Mouse (Mus musculus) ovary, adult 18-20 months (tissue): Measurements from ENCODE around the gene Gm20662.

Source experiments
- DNase-seq: peaks from one replicate; pipeline ENCODE4 v3.0.0; 2022; ENCODE audit warnings: low spot score, mixed read lengths

The Gm20662 gene

DNA sequence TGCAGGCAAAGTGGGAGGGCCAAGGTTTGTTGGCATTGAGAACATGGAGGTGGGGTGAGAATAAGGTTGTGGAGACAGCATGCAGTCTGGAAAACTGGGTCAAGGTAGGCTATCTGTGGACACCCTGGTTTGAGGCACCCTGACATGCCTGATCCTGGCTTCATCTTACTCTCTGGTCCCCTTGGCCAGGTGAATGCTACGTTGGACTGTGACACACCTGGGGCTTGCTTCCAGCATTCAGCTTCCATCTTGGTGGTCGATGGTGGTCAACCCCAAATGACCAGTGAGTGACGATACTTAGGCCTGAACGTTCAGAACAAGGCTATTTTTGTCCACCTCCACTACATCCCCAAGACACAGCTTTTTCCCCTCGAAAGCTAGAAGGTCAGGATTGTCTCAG lies at the start of gene Gm20662:
Gene Gm20662, plus strand, starts transcription at position 301 of the 400 bp plus-strand sequence.
- no peak for DNase-seq

DNA sequence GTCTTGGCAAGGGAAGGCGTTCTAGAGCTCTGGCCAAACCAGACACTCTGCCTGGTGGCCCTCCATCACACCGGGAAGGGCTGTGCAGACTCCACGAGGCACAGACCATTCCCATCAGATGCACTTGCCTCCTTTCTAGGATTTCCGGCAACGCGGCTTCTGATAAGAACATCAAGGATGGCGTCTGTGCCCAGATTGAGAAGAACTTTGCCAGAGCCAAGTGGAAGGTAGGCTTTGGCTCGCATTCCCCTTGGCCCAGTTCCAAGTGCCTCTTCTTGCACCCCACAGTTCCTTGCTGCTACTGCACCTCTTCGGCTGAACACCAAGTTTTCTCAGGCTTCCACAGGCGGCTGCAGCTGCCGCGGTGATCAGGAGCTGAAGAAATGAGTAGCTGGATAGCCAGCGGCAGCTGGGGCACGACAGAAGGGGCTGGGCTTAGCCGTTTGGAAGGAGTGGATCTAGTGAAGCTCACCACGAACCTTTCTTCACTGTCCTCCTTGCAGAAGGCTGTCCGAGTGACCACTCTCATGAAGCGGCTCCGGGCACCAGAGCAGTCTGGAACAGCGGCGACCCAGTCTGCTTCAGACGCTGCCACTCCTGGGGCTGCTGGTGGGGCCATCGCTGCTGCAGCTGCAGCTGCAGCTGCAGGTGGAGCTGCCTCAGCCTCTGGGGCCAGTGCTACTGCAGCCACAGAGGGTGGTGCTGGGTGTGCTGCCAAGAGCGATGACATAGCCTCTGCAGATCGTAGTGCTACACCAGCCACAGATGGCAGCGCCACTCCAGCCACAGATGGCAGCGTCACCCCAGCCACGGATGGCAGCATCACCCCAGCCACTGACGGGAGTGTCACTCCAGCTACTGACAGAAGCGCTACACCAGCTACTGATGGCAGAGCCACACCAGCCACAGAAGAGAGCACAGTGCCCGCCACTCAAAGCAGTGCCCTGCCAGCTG lies 48.6 kb upstream of the Gm20662 start:
- no peak for DNase-seq

DNA sequence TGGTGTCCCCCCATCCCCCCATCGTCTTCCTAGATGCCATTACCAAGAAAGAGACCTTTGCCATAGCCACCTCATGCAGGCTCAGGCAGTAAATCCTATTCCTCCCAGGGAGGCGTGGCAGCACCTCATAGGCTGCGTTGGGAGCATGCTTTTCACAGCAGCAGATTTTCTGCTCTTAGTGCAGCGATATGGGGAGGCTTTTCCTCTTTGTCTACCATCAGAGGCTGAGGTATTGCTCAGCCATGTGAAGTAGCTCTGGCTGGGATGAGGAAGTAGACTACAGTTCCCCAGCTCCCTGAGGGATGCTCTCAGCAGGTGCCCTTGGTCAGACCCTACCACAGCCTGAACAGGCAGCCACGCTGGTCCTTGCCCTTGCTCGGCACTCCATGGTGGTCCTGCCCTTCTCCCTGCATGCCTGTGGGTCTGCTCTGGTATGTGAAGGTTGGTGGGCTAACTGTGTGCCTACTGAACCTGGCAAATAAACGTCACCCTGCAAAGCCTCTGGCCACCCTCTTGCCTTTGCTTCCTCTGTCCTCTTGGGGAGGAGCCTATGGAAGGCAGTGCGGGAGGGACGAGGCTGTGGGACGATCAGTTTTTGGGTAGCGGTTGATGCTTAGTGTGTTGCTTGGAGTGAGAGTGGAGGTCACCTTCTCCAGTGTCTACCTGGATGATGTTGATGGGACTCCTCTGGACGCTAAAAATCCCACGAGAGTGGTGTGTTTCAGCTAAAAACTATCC lies 46.8 kb upstream of the Gm20662 start:
- DNase-seq, result no peak

DNA sequence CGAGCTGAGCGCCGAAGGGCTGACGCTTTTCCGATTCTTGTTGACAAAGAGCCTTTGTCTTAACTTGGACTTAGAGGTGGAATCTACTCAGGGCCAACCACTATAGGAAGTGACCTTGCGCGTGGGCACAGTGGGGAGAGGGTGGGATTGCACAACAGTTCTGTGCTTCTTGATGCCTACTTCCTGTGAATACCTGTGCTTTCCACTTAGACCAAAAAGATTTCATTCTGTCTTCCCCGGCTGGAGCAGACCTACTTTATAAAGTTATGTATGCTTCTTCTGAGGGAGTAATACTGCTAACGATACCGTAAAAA lies 46.3 kb upstream of the Gm20662 start, which contains the start of gene Traip:
Gene Traip, plus strand, starts transcription at position 215 of the 314 bp plus-strand sequence.
- no peak for DNase-seq

DNA sequence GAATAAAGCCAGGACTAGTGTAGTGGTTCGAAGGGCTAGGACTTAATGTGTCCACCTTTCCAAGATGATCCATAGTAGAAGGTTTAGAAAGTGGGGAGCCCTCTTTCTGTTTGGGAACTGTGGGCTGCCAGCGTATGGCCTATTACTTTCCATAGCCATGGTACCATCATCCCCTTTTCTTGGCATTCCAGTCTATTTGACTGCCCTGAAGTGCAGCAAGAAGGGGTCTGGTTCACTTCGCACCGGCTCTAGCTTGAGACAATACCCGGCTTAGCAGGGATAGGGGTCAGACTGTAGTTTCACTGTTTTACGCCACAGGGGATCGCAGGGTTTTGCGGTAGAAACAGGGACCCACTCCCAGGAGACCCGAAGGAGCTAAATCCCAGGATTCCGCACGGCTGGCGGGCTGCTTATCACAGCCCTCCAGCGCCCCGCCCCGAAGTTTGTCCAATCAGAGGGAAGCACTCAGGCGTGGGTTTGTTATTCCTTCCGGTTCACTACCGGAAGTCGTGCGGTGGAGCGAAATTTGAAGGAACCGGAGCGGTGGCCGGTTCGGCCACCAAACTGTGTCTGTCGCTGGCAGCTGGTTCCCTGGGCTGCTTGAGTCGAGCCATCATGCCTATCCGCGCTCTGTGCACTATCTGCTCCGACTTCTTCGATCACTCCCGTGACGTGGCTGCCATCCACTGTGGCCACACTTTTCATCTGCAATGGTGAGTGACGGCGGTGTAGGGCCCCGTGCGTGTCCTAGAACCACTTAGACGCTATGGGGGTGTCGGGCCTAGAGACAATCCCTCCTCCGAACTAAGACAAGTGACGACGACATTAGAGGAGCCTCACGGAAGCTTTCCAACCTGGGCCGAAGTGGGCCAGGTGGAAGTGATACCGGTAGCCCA lies 45.4 kb upstream of the Gm20662 start:
- DNase-seq, result peak; percentile 83

DNA sequence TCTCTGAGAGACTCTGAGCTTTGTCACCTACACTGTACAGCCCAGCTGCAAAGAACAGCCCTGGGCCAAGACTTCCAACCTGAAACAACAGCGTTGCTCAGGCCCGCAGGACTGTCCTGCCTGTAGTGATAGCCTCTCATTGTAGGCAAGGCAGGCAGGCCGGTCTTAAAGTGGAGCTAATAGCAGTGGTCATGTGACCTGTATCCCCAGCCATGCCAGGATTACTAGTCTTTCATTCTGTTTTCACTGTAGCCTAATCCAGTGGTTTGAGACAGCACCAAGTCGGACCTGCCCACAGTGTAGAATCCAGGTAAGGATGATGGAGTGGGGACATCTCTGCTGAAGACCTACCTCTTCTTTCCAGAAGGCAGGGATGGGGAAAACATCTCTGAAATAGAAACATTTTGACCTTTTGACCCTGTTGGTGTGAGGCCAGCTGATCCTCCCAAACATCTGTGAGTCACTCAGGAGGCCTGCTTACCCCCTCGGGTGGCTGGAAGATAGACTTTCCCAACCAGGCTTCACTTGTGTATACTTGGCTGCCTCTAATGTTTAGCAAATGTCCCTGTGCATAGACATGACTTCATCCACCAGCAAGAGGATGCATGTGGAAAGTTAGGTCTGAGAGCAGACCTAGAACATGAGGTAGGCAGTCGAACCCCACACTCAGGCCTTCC lies 40.4 kb upstream of the Gm20662 start:
- DNase-seq, result no peak

DNA sequence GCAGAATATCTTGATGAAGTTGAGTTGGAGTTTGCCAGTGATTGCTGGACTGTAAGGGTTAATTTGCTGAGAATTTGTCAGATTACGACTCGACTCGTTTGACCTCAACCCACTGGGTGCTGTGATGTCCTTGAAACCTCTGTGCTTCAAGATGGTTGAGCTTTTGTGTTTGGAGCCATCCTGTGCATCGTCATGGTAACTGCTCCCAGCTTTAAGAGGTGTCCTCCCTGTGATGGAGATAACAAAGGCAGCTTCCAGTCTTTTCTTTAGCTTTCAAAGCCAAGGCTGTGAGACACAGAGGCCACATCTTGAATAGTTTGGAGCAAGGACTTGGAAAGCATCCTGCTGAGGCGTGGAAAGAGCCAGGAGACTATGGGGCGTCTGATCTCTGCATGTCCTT lies 39.0 kb upstream of the Gm20662 start:
- DNase-seq, result no peak

DNA sequence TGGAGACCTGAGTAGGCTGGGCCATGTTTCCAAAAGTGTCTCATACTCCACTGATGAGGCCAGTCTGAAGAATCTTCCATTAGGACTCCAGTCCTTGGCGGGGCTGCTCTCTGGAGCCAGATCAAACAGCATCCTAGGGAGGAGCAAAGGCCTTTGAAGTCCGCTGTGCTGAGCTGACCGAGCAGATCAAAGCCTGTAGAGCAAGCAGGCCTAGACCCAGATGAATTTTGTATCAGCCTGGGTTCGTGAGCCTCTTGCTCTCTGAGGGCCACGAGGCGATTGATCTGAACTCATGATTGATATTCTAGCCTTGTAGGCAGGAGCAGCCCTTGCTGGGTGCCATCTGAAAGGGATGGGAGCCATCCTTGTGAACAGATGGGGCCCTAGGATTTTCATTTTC lies 36.3 kb upstream of the Gm20662 start:
- no peak for DNase-seq

DNA sequence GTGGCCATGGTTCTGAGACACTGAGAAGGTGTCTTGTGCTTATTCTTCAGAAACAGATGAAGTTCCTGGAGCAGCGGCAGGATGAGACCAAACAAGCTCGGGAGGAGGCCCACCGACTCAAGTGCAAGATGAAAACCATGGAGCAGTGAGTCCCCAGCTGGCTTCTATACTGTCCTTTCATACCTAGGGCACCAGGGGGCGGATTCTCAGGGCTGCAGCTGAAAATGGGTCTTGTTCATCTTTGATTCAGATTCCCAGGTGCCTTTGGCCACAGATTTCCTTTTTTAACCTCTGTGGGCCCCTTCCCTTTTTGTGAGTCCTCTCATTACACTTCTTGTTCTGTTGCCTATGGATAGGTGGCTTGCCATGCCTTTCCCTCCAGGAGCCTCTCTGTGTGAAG lies 35.2 kb upstream of the Gm20662 start:
- no peak for DNase-seq

DNA sequence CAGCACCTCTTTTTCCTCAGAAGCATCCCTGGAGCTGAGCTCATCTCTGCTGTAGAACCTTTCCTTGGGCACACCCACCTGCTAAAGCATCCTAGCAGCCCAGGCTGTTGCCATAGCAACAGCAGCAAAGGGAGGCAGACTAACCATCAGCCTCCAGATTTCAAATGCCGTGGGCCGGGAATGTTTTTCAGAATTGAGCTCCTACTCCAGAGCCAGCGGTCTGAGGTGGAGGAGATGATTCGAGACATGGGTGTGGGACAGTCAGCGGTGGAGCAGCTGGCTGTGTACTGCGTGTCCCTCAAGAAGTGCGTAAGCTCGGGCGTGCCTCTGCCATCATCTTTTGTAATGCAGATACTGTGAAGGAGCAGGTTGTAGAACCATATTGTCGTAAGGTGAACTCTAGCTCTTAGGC lies 34.8 kb upstream of the Gm20662 start:
- DNase-seq, result no peak

DNA sequence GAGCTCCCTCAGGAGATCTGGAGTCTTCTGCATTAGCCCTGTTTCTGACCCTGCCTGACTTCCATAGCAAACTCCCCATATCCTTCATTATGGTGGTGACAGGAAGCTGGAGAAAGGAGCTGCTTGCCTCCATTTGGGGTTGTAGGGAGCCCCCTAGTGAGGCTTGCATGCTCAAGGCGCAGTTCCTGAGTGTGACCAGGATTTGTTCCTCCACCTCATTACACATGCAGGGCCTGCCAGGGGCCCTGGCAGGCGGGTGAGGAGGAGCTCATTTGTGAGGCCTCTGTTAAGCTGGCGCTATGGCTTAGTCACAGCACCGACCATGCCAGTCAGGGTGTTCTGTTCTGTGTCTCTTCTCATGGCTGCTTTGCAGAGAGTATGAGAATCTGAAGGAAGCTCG lies 34.3 kb upstream of the Gm20662 start:
- DNase-seq, result no peak

DNA sequence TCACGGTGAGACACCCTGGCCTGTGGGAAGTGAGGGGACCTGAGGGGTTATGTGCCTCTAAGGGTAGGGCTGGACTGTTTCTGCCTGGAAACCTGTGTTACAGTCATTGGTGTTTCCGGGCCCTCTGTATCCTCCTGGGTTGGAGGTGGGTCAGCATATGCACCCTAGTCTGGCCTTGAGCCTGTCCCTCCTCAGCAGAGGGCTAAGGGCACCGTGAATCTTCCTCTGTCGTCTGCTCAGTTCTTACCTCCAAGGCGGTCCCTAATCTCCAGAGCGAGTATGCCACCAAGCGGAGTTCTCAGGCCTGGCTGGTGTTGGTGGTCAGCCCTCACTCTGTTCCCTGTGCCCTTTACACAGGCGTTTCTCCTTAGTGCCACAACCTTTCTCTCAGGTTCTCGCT lies 33.2 kb upstream of the Gm20662 start:
- DNase-seq, result no peak

DNA sequence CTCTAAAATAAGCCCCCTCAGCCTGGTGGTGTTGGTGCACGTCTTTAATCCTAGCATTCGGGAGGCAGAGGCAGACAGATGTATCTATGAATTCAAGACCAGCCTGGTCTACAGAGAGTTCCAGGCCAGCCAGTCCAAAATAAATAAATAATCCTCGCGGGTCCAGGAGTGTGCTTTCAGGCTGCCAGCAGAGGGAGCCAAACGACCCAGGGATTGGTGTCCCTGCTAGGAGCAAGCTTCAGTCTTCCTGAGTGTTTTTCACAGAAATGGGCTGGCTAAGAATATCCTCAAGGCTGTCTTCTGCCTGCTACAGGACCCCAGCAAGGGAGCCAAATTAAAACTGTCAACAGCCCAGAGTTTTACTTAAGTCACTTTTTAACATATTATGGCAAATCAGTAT lies 32.4 kb upstream of the Gm20662 start:
- peak; percentile 44 for DNase-seq

DNA sequence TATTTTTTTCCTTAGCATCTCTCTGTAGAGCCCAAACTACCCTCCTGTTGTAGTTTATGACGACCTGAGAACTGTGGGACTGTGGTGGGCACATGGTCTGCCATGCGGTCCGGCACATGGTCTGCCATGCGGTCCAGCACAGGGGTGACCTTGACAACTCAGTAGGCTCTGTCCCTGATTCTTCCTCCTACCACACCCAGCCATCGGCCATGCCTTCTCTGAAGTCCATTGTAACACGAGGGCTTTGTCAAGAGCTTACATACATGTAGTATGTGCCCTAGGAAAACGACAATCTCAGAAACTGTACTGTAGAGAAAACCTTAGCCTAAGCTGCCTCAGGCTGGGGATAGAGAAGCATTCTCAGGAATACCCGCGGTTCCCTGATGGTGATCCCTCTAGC lies 31.5 kb upstream of the Gm20662 start:
- DNase-seq, result no peak

DNA sequence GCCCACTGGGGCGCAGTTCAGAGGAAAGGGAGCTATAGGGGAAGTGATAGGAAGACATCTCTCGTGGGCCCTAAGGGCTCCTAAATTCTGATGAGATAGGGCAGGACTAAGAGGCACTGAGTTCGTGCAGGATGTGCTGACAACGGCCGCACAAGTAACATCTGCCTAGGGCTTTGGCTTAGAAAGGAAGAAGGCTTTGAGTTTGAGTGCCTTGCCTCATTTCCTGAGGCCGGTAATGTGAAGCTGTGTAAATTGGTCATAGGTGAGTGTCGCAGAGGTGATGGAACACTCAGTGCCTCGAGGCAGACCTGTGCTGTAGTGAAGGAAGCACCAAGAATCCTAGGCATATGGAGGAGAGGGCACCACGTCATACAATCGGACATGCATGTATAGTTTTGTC lies 29.5 kb upstream of the Gm20662 start:
- no peak for DNase-seq

DNA sequence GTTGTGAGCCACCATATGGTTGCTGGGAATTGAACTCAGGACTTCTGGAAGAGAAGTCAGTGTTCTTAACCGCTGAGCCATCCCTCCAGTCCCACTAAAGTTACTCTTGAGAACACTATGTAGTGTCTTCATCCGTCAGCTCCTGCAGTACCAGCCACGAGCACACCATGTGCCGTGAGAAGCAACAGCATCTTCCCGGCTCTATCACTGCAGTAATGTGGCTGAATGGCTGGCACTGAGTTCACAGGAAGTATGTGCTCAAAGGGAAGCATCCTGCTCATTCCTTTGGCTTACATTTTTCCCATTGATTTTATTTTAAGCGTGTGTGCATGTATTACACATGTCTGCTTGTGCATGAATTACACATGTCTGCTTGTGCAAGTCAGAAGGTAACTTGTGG lies 28.7 kb upstream of the Gm20662 start:
- no peak for DNase-seq

DNA sequence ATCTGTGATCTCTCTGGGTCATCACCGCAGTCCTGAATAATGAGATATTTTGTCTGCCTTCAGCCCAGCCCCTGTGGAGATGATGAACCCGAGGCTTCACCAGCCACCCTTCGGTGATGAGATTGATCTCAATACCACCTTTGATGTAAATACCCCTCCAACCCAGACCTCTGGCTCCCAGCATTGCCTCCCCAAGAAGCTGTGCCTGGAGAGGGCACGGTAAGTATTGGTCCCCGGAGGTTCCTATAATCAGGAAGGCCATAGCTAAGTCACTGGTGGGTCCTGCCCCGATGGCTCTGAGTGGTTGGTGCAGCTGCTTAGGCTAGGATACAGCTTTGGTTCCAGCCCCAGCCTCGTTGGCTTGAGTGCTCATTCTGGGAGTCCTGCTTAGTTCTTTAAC lies 27.6 kb upstream of the Gm20662 start:
- DNase-seq, result no peak

DNA sequence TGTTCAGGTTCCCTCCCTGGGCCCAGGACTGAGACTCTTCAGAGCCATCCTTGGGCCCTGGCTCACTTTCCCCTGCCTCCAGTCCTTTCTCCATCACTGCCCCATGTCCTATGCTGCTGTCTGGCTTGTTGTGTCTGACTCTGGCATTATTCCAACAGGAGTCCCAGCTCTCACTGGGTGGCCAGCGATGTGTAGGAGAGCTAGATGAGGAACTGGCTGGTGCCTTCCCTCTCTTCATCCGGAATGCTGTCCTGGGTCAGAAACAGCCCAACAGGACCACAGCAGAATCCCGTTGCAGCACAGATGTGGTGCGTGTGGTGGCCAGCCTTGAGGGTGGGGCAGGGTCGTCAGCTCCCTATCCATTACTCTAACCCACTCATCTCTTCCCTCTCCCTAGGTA lies 25.8 kb upstream of the Gm20662 start:
- DNase-seq, result no peak

DNA sequence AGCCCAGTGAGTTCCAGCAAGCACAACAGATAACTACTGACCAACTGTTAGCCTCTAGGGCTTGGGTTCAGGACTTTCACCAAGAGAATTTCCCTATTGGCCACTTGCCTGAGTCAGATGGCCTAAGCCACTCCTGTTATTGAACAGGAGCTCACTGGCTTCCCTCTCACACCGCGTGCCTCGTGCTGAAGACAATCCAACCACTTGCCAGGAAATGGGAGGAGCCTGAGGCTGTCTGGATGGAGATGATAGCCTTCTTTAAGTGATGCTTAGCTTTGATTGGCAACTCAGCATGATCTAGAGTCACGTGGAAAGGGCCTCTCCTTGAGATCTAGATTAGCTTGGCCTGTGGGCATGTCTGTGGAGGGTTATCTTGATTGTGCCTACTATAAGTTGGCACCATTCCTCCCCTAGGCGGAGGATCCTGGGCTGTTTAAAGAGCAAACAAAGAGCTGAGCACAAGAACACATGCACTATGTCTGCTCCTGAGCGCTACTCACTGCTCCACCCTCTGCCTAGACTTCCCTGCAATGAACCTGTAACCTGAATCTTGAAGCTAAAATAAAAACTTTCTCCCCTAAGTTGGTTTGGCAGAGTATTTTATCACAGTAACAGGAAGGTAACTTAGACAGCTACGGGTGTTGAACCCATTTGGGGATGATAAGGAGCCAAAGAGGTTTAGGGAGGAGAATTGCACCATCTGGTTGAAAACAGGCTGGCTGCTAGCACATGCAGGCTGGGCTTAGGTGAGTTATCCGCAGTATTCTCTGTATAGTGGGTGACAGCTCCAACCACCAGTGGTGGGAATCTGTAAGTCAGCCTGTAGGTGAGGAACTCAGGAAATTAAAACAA lies 24.2 kb upstream of the Gm20662 start:
- DNase-seq, result no peak

DNA sequence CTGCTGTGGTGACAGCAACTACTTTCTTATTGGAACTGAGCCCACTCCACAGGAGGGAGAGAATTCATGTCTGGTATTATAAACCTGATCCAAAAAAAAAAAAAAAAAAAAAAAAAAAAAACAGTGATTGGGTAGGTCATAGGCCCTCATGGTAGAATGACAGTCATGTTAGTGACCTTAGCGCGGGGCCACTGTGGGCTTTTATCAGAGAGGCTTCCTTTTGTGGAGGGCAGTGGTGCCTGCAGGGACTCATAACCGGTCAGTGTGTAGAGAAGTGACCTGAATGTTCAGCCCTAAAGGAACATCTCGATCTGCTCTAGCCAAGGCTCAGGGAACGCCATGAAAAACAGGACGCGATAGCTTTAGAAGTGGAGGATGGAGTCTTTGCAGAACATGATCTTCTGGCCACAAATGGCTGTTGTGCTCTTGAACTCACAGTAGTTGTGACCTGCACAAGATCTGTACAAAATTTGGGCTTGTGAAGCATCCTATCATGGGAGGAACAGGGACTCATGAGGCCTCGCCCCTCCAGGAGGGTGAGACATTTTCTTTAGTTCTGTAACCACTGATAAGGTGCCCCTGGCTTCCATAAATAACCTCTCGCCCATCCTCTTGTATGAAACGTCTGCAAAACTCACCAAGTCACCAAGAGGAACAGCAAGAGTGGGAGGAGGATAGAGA lies 21.5 kb upstream of the Gm20662 start:
- no peak for DNase-seq
